Mouse (Mus musculus) neural tube, embryonic 14.5 days (tissue): ENCODE results near the gene Smad3. TPM values are rescaled to one million over a fixed set of nuclear protein-coding genes. Genes with fewer than 3 reads are reported as not detected.

Experiments used
- ATAC-seq: fragments of 200-750 bp; cut with Nextera tagmentation; 2 replicates; pipeline ENCODE4 v1.8.0; 2017; ENCODE audit warnings: low read depth, mild to moderate bottlenecking, moderate TSS enrichment, moderate library complexity
- H3K27ac ChIP-seq: fragments of 300-500 bp; sonication (generic); 2 replicates; pipeline ENCODE4 v1.5.1; 2014; ENCODE audit warnings: low read depth, mild to moderate bottlenecking, control low read depth, low read length, moderate library complexity, mixed read lengths
- H3K27me3 ChIP-seq: fragments of 300-500 bp; sonication (generic); 2 replicates; pipeline ENCODE4 v1.6.1; 2014; ENCODE audit warnings: low read length; ENCODE audit not compliant: control insufficient read depth, insufficient read depth
- H3K36me3 ChIP-seq: fragments of 300-500 bp; sonication (generic); 2 replicates; pipeline ENCODE4 v1.6.1; 2014; ENCODE audit warnings: low read length, mixed read lengths; ENCODE audit not compliant: control insufficient read depth, insufficient read depth
- H3K4me1 ChIP-seq: fragments of 300-500 bp; sonication (generic); 2 replicates; pipeline ENCODE4 v1.6.1; 2014; ENCODE audit warnings: low read length; ENCODE audit not compliant: control insufficient read depth, insufficient read depth
- H3K4me2 ChIP-seq: fragments of 300-500 bp; sonication (generic); 2 replicates; pipeline ENCODE4 v1.6.1; 2014; ENCODE audit warnings: mild to moderate bottlenecking, low read depth, low read length, control low read depth
- H3K4me3 ChIP-seq: fragments of 300-500 bp; sonication (generic); 2 replicates; pipeline ENCODE4 v1.5.1; 2014; ENCODE audit warnings: low read depth, low read length, control low read depth, mixed read lengths
- H3K9ac ChIP-seq: fragments of 300-500 bp; sonication (generic); replicated peaks from 2 replicates; pipeline ENCODE4 v1.6.1; 2014; ENCODE audit warnings: low read depth, mild to moderate bottlenecking, control low read depth, low read length, mixed read lengths
- H3K9me3 ChIP-seq: fragments of 300-500 bp; sonication (generic); 2 replicates; pipeline ENCODE4 v1.6.1; 2016; ENCODE audit warnings: low read length; ENCODE audit not compliant: control insufficient read depth
- WGBS: fragments of 180-500 bp; shearing (Covaris S2); extraction: QIAGEN DNeasy Blood & Tissue Kit; methylation state at CpG from one replicate; pipeline ENCODE4 v1.1.7; 2014; 5-methylcytosine and 5-hydroxymethylcytosine counted together
- polyA plus RNA-seq: library from polyadenylated mRNA; unstranded; fragments of >200 nt; fragmentation: Nextera tagmentation; extraction: Ambion mirVana; gene quantifications from 2 replicates; pipeline ENCODE4 v1.2.1, GENCODE M21; 2014

Gene Smad3
- polyA plus RNA-seq, 1 experiment from 2014 or later = 6.4 TPM

DNA sequence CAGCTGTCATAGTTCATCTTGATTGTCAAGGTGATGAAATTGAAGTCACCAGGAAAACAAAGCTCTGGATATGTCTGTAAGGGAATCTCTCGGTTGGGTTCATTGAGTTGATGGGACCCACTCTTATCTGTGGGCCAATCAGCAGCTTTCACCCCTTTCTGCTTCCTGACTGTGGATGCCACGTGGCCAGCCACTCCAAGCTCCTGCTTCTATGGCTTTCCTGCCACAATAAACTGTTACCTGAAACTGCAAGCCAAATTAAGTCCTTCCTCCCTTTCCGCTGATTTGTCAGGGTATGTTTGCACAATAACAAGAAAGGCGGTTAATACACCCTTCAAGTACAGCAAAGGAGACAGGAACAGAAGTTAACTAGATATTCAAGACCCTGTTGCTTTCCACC is 6.5 kb downstream of the Smad3 start:
- no peak for ATAC-seq
- no peak overlapping the region for H3K9ac ChIP-seq
- H3K36me3 ChIP-seq = no peaks in the 10 kb centered on the region
- H3K27ac ChIP-seq = no peak overlapping the region
- 70% methylated on average over 4 of the region's 4 CpGs for WGBS
- no peak overlapping the region for H3K4me3 ChIP-seq
- no peaks in the 10 kb centered on the region for H3K9me3 ChIP-seq
- no peak overlapping the region for H3K4me2 ChIP-seq
- H3K4me1 ChIP-seq = peaks cover 44% of the 10 kb centered on the region
- no peaks in the 10 kb centered on the region for H3K27me3 ChIP-seq

DNA sequence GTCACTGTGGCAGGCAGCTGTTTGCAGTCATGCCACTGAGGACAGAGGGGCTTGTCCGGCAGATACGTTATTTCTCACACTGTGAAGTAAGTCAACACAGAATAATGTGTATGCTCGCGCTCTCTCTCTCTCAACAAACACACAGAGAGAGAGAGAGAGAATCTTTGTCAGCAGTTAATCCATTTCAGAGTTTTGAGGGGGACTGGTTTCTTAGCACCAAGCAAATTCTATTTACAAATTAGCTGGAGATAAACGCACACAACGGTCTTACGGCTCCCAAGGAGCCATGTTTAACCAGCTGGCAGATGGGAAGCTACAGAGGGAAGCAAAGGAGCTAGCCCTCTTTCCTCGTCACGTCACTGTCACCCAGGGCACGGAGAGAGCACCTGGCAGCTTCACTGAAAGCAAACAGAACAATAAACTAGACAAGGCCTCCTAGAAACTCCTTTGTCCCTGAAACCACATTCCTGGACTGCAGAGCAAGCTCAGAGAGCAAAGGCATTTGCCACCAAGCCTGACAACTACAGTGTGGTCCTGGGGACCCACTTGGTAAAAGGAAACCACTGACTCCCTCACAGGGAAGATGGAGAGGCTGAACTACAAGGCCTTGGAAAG is 7.3 kb downstream of the Smad3 start:
- no peak overlapping the region for H3K4me3 ChIP-seq
- no peaks in the 10 kb centered on the region for H3K27me3 ChIP-seq
- no peak overlapping the region for H3K27ac ChIP-seq
- H3K9me3 ChIP-seq = no peaks in the 10 kb centered on the region
- peaks cover 41% of the 10 kb centered on the region for H3K4me1 ChIP-seq
- no peak for ATAC-seq
- no peak overlapping the region for H3K9ac ChIP-seq
- H3K4me2 ChIP-seq = no peak overlapping the region
- H3K36me3 ChIP-seq = no peaks in the 10 kb centered on the region
- WGBS = 23% methylated on average over 10 of the region's 10 CpGs

DNA sequence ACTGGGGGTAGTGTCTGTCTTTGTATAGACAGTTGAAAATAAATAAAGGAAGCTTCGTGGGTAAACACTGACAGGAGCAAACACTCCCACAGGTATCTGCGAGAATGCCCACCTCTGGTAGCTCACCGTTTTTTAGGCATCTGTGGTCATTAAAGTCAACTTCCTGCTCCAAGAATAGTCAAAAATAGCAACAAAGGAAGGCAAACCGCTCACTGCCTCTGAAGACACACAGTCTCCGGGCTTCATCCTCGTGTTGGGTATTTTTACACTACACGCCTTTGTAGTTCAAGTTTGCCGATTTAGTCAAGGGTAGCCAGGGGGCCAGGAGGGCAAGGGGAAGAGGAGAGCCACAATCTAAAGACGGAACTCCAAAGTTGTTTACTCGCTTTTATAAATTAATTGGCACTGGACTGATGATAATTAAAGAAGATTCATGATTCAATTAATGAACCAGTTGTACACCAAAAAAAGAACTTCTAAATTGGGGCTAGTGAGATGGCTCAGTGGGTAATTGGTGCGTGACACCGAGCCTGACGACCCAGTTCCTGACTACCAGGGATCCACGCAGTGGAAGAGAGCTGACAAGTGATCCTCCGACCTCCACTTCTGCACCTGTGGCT is 8.4 kb downstream of the Smad3 start:
- peaks cover 36% of the 10 kb centered on the region for H3K4me1 ChIP-seq
- H3K4me3 ChIP-seq = no peak overlapping the region
- ATAC-seq = no peak
- H3K27me3 ChIP-seq = no peaks in the 10 kb centered on the region
- WGBS = 56% methylated on average over 15 of the region's 15 CpGs
- no peaks in the 10 kb centered on the region for H3K9me3 ChIP-seq
- no peak overlapping the region for H3K4me2 ChIP-seq
- peak overlapping the region; percentile 7; the same call in 1 of the 2 replicates for H3K27ac ChIP-seq
- H3K36me3 ChIP-seq = no peaks in the 10 kb centered on the region
- no peak overlapping the region for H3K9ac ChIP-seq

DNA sequence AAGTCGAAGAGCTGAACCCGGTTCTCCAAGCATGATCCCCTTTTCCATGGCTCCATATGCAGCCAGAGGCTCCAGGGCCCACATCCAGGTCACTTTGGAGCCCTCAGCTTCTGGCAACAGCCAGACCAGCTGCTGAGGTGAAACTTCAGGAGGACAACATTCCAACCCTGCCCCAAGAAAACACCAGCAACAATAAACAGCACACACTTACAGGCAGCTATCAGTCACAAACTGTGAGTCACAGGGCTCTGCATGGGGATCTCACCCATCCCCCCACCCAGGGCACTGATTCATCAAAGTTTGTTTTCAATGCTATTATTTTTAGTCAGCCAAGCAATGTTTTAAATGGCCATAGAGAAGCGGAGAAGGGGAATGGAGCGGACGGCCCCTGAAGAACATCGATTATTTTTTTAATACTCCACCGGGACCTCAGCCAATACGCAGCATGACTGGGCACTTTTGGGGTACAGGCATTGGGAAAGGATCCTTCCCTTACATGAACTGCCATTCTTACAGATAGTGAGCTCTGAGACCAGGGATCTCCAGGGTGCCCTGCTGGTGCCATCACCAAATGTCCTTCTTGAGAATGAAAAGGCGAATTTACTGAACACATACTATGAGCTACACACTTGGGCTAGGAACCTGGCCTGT is 10.0 kb downstream of the Smad3 start:
- 78% methylated on average over 9 of the region's 9 CpGs for WGBS
- Histone ChIP-seq H3K27ac (no peak overlapping the region), H3K4me2 (no peak overlapping the region), H3K9me3 (no peaks in the 10 kb centered on the region), H3K4me3 (no peak overlapping the region), H3K9ac (no peak overlapping the region), H3K27me3 (no peaks in the 10 kb centered on the region), H3K36me3 (no peaks in the 10 kb centered on the region), H3K4me1 (peaks cover 30% of the 10 kb centered on the region)
- no peak for ATAC-seq

DNA sequence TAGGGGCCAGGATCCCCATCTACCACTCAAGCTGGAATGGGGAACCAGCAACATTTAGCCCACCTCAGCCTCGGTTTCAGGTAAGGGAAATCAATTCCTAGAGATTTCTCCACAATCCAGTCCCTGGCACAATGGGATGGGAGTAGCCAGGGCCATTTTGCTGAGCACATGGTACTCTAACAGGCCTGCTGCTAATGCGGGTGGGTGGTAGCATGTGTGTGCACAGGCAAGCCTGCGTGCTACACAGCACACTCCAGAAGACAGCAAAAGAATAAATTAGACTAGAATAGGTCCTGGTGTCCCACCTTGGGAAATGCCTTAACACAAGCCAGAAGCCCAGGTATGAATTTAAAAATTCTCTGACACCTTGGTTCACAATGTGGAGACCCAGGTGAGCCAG is 10.8 kb downstream of the Smad3 start:
- peaks cover 34% of the 10 kb centered on the region for H3K4me1 ChIP-seq
- 87% methylated on average over 3 of the region's 3 CpGs for WGBS
- H3K36me3 ChIP-seq = no peaks in the 10 kb centered on the region
- ATAC-seq = no peak
- H3K9me3 ChIP-seq = no peaks in the 10 kb centered on the region
- H3K9ac ChIP-seq = no peak overlapping the region
- no peak overlapping the region for H3K27ac ChIP-seq
- H3K27me3 ChIP-seq = no peaks in the 10 kb centered on the region
- H3K4me3 ChIP-seq = no peak overlapping the region
- H3K4me2 ChIP-seq = no peak overlapping the region

DNA sequence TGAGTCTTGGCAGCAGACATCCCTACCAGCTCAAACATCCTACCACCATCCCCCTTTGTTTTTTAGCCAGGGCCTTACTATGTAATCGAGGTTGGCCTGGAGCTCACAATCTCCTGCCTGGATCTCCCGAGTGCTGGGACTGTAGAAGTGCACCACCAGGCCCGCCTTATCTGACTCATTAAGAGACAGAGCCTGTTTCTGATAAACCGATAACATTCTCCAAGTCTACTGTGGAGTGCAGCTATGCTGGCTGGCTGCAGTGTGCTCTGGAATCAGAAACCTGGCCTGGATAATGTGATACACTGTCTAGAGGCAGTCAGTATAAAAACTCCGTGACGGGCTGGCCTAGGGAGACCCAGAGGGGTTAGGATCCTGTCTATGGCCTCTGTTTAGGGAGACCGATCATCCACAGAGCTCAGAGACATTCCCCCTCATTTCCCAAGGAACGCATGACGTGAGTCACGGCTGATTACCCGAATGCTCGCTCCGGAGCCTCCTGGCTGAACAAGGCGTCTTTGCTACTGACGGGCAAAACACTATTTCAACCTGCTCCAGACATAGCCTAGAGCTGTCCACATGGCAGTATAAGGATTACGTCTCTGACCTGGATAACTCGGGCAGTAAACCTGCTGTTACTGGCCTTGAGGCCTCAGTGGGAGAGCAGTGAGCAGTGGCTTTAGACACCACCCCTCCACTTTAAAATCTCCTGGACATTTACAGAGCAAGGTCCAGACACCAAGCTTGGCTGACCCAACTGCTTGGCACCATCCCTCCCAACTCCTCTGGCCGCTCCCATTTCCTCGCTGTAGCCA is 11.8 kb downstream of the Smad3 start:
- ATAC-seq = no peak
- Histone ChIP-seq H3K9me3 (no peaks in the 10 kb centered on the region), H3K9ac (no peak overlapping the region; the same call in 1 of the 2 replicates), H3K4me2 (no peak overlapping the region), H3K36me3 (no peaks in the 10 kb centered on the region), H3K4me3 (no peak overlapping the region), H3K4me1 (peaks cover 35% of the 10 kb centered on the region), H3K27me3 (no peaks in the 10 kb centered on the region), H3K27ac (no peak overlapping the region)
- WGBS = 47% methylated on average over 19 of the region's 19 CpGs

DNA sequence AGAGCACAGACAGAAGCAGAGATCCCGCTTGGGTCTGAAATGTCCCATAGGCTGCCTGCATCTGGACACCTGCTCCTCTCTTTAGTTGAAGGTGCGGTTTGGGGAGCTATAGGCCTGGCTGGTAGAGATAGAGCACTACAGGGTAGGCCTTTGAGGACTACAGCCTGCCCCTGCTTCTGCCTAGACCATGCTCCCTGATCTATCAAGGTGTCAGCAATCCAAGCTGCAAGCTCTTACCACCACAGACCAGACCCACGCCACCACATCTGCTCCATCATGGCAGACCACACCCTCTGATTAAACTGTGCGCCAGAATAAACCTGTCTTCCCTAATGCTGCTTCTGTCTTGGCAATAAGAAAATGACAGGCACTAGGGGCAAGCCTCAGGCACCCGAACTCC is 13.2 kb downstream of the Smad3 start:
- H3K4me1 ChIP-seq = peaks cover 27% of the 10 kb centered on the region
- no peaks in the 10 kb centered on the region for H3K9me3 ChIP-seq
- 93% methylated on average over 5 of the region's 5 CpGs for WGBS
- H3K4me2 ChIP-seq = no peak overlapping the region
- H3K27me3 ChIP-seq = no peaks in the 10 kb centered on the region
- H3K9ac ChIP-seq = no peak overlapping the region
- H3K27ac ChIP-seq = no peak overlapping the region
- ATAC-seq = no peak
- H3K4me3 ChIP-seq = no peak overlapping the region
- no peaks in the 10 kb centered on the region for H3K36me3 ChIP-seq

DNA sequence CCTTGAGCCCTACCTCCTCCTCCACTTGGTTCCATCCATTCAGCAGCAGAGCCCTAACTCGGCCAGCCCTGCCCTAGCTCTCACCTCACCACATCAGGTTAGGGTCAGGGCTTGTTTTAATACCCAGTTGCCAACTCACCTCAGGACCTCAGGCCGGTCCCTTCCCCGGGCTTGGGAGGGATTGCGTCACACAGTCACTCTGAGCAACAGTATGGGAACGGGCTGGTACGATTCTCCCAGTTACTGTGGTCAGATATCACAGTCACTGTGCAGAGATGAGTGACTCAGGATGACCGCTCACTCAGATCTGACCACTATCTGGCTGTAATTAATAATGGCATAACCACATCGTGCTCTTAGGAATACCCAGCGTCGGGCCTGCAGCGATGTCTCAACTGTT is 14.0 kb downstream of the Smad3 start:
- Histone ChIP-seq H3K36me3 (no peaks in the 10 kb centered on the region), H3K27me3 (no peaks in the 10 kb centered on the region), H3K27ac (no peak overlapping the region), H3K4me2 (no peak overlapping the region), H3K9me3 (no peaks in the 10 kb centered on the region), H3K4me3 (no peak overlapping the region), H3K9ac (no peak overlapping the region), H3K4me1 (peaks cover 21% of the 10 kb centered on the region)
- WGBS = 95% methylated on average over 11 of the region's 11 CpGs
- ATAC-seq = no peak
